Mouse (Mus musculus) cortical plate, adult 2 months (tissue): ENCODE data around the gene Cd36. TPM values are rescaled to one million over a fixed set of nuclear protein-coding genes. Genes with fewer than 3 reads are reported as not detected.
"Not testable (repeated sequence)": the region's sequence is repeated elsewhere in the genome, so short reads cannot be mapped to it uniquely, and the experiment has no call there.

Experiments
- H3K27ac ChIP-seq: fragments of 200-500 bp; 2 replicates; pipeline ENCODE4 v1.5.1; 2012; ENCODE audit warnings: low read length, control low read depth, inconsistent platforms; ENCODE audit not compliant: insufficient read depth
- H3K4me1 ChIP-seq: fragments of 200-500 bp; 2 replicates; pipeline ENCODE4 v1.6.1; 2011; ENCODE audit warnings: low read length; ENCODE audit not compliant: control insufficient read depth, insufficient read depth
- H3K4me3 ChIP-seq: fragments of 200-500 bp; 2 replicates; pipeline ENCODE4 v1.5.1; 2011; ENCODE audit warnings: mild to moderate bottlenecking, low read length, control low read depth; ENCODE audit not compliant: insufficient read depth
- CTCF ChIP-seq: fragments of 200-500 bp; IDR thresholded peaks from 2 replicates; pipeline ENCODE4 v1.5.1; 2011; ENCODE audit warnings: mild to moderate bottlenecking, control low read depth, low read length; ENCODE audit not compliant: insufficient read depth; ENCODE audit errors: extremely low read depth
- POLR2A ChIP-seq: fragments of 200-500 bp; IDR thresholded peaks from 2 replicates; pipeline ENCODE4 v1.6.1; 2011; ENCODE audit warnings: mild to moderate bottlenecking, low read length, control low read depth; ENCODE audit not compliant: insufficient read depth; ENCODE audit errors: extremely low read depth
- polyA plus RNA-seq: library from polyadenylated mRNA; depleted of rRNA; stranded (reverse); fragments of >200 nt; gene quantifications from 2 replicates; pipeline ENCODE4 v1.2.3, GENCODE M21; 2012; rRNA removed

The Cd36 gene
- 0.49 and 0.63 TPM in 2 replicates for polyA plus RNA-seq

- TF ChIP-seq CTCF (no peak), POLR2A (no peak)
- Histone ChIP-seq H3K4me1 (no peaks in the 10 kb centered on the region), H3K27ac (no peak within 1 kb of the TSS), H3K4me3 (no peak within 1 kb of the TSS)
Observed at GRCm38 (mm10) chr5:17888598-17888997, at the start of gene Cd36. Gene Cd36 (minus strand): TSS chr5:17888801.

- H3K4me3 ChIP-seq, result no peak overlapping the region
- TF ChIP-seq POLR2A (no peak), CTCF (no peak)
- no peak overlapping the region for H3K27ac ChIP-seq
- H3K4me1 ChIP-seq, result no peaks in the 10 kb centered on the region
Observed at GRCm38 (mm10) chr5:17934501-17934900, 45.9 kb upstream of the Cd36 start.

- not testable (repeated sequence) for H3K27ac ChIP-seq, H3K4me1 ChIP-seq, H3K4me3 ChIP-seq
Observed at GRCm38 (mm10) chr5:17931588-17931987, 43.0 kb upstream of the Cd36 start.

- Histone ChIP-seq H3K27ac (no peak overlapping the region), H3K4me3 (no peak overlapping the region)
- no peak for TF ChIP-seq POLR2A
- TF ChIP-seq CTCF, result no peak
Observed at GRCm38 (mm10) chr5:17929006-17929567, 40.5 kb upstream of the Cd36 start.

GRCm38 (mm10) chr5:17928471-17928870 is 39.9 kb upstream of the Cd36 start:
- no peak overlapping the region for H3K27ac ChIP-seq
- no peak for TF ChIP-seq POLR2A
- TF ChIP-seq CTCF, result no peak
- H3K4me1 ChIP-seq, result no peaks in the 10 kb centered on the region
- no peak overlapping the region for H3K4me3 ChIP-seq

More at GRCm38 (mm10) chr5:17929006-17929567, 40.5 kb upstream of the Cd36 start:
- H3K4me1 ChIP-seq, result no peaks in the 10 kb centered on the region

- TF ChIP-seq POLR2A, result no peak
- no peak for TF ChIP-seq CTCF
- H3K27ac ChIP-seq, result no peak overlapping the region
- H3K4me3 ChIP-seq, result no peak overlapping the region
- H3K4me1 ChIP-seq, result no peaks in the 10 kb centered on the region
Observed at GRCm38 (mm10) chr5:17924085-17924518, 35.5 kb upstream of the Cd36 start.

GRCm38 (mm10) chr5:17923648-17924047 is 35.0 kb upstream of the Cd36 start:
- Histone ChIP-seq H3K4me3 (no peak overlapping the region), H3K4me1 (no peaks in the 10 kb centered on the region), H3K27ac (no peak overlapping the region)
- no peak for TF ChIP-seq POLR2A
- no peak for TF ChIP-seq CTCF

- Histone ChIP-seq H3K4me1 (no peaks in the 10 kb centered on the region), H3K27ac (no peak overlapping the region), H3K4me3 (no peak overlapping the region)
- no peak for TF ChIP-seq POLR2A
- TF ChIP-seq CTCF, result no peak
Observed at GRCm38 (mm10) chr5:17918966-17919365, 30.4 kb upstream of the Cd36 start.

- TF ChIP-seq POLR2A (no peak), CTCF (no peak)
- H3K4me1 ChIP-seq, result no peaks in the 10 kb centered on the region
Observed at GRCm38 (mm10) chr5:17904766-17905165, 16.2 kb upstream of the Cd36 start.

GRCm38 (mm10) chr5:17898948-17899347 is 10.3 kb upstream of the Cd36 start:
- Histone ChIP-seq H3K27ac (no peak overlapping the region), H3K4me1 (no peaks in the 10 kb centered on the region), H3K4me3 (no peak overlapping the region)
- no peak for TF ChIP-seq CTCF
- TF ChIP-seq POLR2A, result no peak

More at GRCm38 (mm10) chr5:17904766-17905165, 16.2 kb upstream of the Cd36 start:
- H3K4me3 ChIP-seq, result no peak overlapping the region
- H3K27ac ChIP-seq, result no peak overlapping the region

GRCm38 (mm10) chr5:17897641-17898040 is 9.0 kb upstream of the Cd36 start:
- not testable (repeated sequence) for H3K27ac ChIP-seq, H3K4me3 ChIP-seq, H3K4me1 ChIP-seq
